Mouse (Mus musculus) CH12.LX (cell line): Measurements from ENCODE around the gene Rpl23.

ENCODE experiments used
- CTCF ChIP-seq, 2 experiments: IDR thresholded peaks in 1 of 2; conservative IDR thresholded peaks in 1 of 2; 2 replicates each; pipeline ENCODE4 v1.5.1; 2011 to 2012; ENCODE audit warnings: low read depth in 2 of 2, low read length in 2 of 2, improper control_type of control experiment in 1 of 2, inconsistent platforms in 1 of 2, mild to moderate bottlenecking in 1 of 2, moderate library complexity in 1 of 2
- USF1 ChIP-seq: IDR thresholded peaks from 2 replicates; pipeline ENCODE4 v1.6.1; 2014; ENCODE audit warnings: low read depth, mild to moderate bottlenecking, inconsistent platforms, low read length, improper control_type of control experiment

GRCm38 (mm10) chr11:97789727-97790126 lies 7.5 kb upstream of the Rpl23 start:
- TF ChIP-seq CTCF (conservative IDR thresholded peaks at IDR 0.05 in 1 of 2, IDR thresholded peaks at IDR 0.05 in 1 of 2; ENCODE audit: low read depth in 2 of 2, low read length in 2 of 2) (no peak), USF1 (no peak)
